Mouse (Mus musculus) c-Kit-positive CD71-positive TER-119-positive erythroid progenitor cells, embryonic 14.5 days (primary cell): ENCODE data around the gene Ndc1.
"Not testable (repeated sequence)": the region's sequence is repeated elsewhere in the genome, so short reads cannot be mapped to it uniquely, and the experiment has no call there.

ENCODE experiments used
- DNase-seq: peaks from one replicate; pipeline ENCODE4 v3.0.0-alpha.2; 2013; ENCODE audit warnings: low spot score

Gene Ndc1

DNA sequence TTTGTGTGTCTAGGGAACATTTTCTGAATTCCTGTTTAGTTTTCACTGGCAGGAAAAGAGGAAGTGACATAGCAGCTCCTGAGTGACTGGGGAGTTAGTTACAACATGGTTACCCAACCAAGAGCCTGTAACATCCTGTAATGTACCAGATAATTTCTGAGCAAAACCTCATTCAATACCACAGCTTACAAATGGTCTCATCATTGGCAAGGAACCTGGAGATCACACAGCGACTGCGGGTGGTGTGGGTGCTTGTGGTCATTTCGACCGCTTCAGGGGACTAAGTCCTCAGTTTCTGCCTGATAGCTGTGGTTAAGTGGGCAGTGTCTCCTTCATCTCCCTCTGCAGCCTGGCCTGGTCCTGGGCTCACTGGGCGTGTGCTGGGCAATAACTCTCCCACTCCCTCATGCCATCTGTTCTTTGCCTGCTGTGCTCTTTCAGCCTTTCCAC, 3.4 kb upstream of the Ndc1 start:
- DNase-seq = no peak

DNA sequence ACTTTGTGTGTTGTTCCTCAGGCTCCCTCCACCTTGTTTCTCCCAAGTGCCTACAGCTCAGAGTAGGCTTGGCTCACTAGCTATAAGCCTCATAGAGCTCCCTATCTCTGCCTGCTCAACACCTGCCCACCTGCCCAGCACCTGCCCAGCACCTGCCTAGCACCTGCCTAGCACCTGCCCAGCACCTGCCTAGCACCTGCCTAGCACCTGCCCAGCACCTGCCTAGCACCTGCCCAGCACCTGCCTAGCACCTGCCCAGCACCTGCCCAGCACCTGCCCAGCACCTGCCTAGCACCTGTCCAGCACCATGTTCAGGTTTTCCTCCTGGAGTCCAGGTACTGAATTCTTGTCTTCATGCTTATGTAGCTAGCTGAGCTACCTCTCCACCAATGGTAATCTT, 1.2 kb upstream of the Ndc1 start:
- DNase-seq = not testable (repeated sequence)

- DNase-seq = no peak
Observed at GRCm38 (mm10) chr4:107372304-107372703, 4.7 kb downstream of the Ndc1 start.

- DNase-seq = no peak
Observed at GRCm38 (mm10) chr4:107374677-107375076, 7.1 kb downstream of the Ndc1 start.

DNA sequence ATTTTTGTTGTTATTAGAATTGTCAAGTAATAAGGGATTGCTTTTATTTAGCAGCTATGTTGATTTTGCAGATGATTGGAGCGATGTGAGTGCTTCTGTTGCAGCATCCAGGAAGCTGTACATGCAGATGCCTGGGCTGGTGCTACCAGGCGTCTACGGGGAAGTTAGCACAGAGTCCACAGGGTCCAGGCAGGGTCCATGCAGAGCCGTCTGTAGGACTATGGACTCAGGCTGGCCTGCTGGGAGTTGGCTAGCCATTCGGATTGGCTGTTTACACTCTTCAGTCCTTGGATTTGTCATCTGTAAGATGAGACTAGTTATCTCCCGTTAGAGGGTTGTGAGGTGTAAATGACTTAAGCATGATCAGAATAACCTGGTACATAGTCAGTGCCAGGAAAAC, 11.4 kb downstream of the Ndc1 start:
- no peak for DNase-seq

GRCm38 (mm10) chr4:107380871-107381270, 13.3 kb downstream of the Ndc1 start:
- no peak for DNase-seq

GRCm38 (mm10) chr4:107387038-107387437, 19.5 kb downstream of the Ndc1 start:
- no peak for DNase-seq

GRCm38 (mm10) chr4:107387465-107387864, 19.9 kb downstream of the Ndc1 start:
- no peak for DNase-seq

DNA sequence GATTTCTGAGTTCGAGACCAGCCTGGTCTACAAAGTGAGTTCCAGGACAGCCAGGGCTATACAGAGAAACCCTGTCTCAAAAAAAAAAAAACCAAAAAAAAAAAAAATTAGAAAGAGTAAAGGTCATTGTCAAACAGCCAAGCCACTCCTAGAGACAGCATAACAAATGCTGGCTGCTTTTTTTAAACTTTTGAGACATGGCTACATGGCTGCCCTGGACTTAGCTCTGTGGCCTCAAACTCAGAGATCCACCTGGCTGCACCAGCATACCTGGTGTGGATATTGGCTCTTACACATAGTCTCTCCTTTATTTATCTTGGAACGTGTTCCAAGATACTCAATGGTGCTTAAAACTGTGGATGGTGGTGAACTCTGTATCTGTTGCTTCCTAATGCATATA, 20.7 kb downstream of the Ndc1 start:
- no peak for DNase-seq

- DNase-seq = no peak
Observed at GRCm38 (mm10) chr4:107389345-107389744, 21.8 kb downstream of the Ndc1 start.

DNA sequence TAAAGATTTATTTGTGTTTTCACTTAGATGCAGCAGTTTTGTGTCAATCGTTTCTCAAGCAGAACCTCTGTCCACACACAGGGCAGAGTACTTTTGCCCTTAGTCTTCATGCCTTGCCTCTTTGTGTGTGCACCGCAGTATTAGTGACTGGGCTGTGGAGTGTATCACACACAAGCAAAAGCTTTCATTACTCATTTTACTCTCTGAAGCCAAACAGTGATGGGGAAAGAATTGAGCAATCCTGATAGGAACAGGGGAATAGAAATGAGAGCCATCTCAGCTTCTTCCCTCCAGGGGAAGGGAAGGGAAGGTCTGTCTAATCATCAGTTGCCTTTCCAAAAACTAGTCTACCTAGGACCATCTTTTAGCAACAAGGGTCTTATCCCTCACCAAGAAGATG, 26.2 kb downstream of the Ndc1 start:
- DNase-seq = no peak

- no peak for DNase-seq
Observed at GRCm38 (mm10) chr4:107420202-107420601, 52.6 kb downstream of the Ndc1 start.

- DNase-seq = no peak
Observed at GRCm38 (mm10) chr4:107421711-107422110, 54.1 kb downstream of the Ndc1 start.

- DNase-seq = no peak
Observed at GRCm38 (mm10) chr4:107422176-107422575, 54.6 kb downstream of the Ndc1 start.

DNA sequence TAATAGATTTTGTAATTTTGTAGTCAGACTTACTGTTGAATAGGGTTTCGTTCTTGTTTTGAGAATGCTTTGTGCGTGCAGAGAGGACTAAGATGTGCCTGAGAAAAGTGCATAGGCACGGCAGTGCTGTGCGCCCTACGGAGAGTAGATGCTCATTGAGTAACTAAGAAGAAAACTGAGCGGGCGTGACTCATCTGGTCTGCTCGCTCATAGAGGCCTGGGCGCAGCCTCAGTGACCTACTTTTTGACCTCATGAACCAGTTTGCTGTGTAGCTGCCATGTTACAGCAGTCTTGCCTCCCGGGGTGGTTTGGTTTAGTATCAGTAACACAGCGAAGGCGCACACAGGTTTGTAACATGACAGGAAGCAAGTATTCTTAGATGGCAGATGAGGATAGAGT, 58.0 kb downstream of the Ndc1 start:
- DNase-seq = no peak

- DNase-seq = no peak
Observed at GRCm38 (mm10) chr4:107426631-107427030, 59.0 kb downstream of the Ndc1 start.

DNA sequence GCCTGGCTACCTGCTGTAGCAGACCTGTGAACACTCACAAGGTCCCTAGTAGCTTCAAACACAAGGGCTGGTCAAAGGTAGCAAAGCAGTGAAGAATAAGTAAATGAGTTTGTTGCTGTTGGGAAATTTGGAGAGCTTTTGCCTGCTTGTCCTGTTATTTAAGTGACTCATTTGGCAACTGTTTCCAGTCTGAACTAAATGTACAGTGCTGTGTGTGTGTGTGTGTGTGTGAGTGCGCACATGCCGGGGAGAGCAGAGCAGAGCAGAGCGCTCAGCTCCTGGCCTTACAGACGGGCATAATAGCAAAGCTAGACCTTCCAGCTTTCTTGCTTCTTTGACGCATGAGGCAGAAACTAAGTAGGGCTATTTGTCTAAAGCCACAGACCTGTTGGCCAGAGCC, 65.1 kb downstream of the Ndc1 start:
- no peak for DNase-seq

DNA sequence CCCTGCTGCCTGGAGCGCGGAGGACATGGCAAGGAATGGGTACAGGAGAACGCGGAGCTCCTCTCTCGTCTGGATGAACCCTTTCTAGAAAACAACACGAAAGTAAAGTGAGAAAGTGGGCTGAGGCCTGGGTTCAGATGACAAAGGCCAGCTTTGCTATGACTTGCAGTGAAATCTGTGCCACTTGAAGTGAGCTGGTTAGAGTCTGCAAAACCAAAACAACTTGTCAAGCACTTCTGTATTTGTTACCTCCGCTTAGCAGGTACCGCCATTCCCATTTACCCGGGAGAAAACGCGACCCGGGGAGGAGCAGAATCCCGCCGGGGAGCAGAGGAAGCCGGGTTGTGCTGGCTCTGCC, 66.4 kb downstream of the Ndc1 start:
- no peak for DNase-seq

DNA sequence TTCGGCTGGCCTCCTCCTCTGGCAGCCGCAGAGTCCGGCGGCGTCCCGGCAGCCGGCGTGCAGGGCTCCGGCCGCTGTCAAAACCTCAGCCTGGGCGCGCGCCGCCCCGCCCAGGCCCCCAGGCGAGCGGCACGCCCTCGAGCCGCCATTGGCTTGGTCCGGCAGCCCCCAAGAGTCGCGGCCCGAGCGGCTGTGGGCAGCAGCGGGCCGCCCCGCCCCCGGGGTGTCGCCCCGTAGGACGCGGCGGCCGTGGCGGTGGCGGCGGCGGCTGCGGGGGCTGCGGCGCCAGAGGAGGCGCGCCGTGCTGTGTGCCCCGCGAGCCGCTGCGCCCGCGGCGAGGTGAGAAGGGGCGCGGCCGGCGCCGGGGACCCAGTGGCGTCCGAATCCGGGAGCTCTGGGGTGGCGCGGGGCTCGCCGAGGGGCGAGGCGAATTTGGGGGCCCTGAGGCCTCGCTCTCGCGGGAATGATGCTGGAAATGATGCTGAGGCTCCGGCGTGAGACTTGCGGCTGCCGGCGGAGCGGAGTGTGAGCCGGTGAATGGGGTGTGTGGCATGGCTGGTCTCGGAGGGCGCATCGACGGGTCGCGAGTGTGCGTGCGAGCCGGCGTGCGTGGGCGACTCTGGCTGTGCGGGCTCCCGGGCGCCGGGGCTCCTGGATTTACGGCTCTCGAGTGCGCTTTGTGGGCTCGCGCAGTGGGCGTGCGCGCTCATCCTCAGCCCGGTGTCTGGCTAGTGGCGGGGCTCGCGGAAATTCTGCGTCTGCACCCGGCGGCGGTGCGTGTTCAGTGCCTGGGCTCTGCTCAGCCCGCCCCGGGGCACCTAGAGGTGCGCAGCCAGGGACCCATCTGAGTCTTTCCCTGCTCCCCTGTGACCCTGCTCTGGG, 67.0 kb downstream of the Ndc1 start, which contains the start of gene Glis1:
Gene Glis1 (plus strand): TSS at position 236 of the 882 bp plus-strand sequence.
- no peak for DNase-seq

DNA sequence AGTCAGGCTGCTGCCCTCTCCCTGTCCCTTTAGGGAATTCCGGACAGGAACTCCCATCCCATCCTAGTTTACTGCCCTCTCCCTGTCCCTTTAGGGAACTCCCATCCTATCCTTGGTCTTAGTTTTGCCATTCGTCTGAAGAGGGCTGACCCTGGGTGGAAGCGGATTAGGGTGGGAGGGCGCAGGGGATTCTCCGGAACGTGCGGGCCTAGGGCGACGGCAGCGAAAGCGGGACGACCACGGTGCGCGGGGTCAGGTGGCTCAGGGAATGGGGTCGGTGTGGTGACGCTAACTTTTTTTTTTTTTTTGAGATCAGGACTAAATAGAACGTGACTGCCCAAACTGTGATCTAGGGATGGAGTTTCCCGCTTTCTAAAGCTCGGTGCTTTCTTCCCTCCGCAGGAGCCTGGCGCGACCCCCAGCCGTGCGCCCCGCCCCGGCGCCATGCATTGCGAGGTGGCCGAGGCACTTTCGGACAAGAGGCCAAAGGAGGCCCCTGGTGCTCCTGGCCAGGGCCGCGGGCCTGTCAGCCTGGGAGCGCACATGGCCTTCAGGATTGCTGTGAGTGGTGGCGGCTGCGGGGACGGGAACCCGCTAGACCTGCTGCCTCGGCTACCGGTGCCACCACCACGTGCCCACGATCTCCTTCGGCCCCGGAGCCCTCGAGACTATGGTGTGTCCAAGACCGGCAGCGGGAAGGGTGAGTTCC, 67.8 kb downstream of the Ndc1 start:
- no peak for DNase-seq

DNA sequence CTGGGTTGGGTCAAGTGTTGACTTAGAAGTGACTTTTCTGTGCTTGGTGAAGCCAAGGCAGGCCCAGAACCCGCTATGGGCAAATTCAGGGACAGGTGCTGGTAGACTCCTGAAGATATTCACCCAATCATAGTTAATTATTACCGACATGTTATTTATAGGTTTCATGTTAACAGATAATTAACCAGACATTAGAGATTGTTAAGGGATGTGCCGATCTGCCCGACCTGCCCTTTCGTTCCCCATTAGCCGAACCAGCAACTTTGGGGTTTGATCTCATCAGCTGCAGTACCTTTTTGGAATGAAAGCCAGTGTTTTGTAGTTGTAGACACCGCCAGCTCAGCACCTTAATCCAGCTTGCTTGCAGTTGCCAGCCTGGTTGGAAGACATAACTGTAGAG, 68.9 kb downstream of the Ndc1 start:
- no peak for DNase-seq

DNA sequence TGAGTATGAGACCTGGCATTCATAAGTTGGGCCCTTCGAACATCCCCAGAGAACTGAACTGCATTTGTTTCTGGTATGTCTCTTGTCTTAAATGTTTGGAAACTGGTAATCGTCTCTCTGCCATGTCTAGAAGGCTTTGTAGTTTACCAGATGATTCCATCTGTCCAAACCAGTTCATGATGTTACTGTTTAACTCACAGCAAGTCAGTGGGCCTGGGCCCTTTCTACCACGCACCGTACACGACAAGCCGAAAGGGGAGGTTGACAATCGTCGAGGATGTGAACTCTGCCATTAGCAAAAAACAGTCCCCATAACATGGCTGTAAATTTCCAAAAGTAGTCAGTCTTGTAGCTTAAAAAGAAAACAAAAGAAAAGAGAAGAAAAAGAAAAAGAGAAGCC, 71.2 kb downstream of the Ndc1 start:
- no peak for DNase-seq

DNA sequence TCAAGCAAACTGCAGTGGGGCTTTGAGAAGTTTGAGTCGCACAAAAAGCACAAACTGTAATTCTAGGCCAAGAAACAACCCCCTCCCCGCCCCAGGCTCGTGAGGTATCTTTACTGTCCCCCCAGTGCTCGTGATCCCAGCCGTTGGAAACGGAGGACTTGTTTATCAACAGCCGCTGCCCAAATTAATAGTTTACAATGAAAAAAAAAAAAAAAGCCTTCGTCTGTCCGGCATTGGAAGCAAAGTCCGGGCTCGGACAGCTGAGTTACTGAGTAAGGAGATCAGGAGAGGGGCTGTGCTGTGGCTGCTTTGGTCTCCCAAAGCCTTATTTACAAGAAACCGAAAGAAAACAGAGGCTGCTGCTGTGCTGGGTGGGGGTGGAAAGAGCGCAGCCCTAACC, 72.7 kb downstream of the Ndc1 start:
- no peak for DNase-seq
